Mouse (Mus musculus) gastrocnemius, adult 2 months (tissue): ENCODE data around the gene Naxe. TPM values are rescaled to one million over a fixed set of nuclear protein-coding genes. Genes with fewer than 3 reads are reported as not detected.

Experiments
- DNase-seq: peaks from one replicate; pipeline ENCODE4 v3.0.0; 2022
- H3K27ac ChIP-seq: fragments of 200-600 bp; 2 replicates; pipeline ENCODE4 v1.8.1; 2022; ENCODE audit warnings: mild to moderate bottlenecking
- H3K4me3 ChIP-seq: fragments of 200-600 bp; 2 replicates; pipeline ENCODE4 v1.8.1; 2022; ENCODE audit warnings: mild to moderate bottlenecking, moderate library complexity
- CTCF ChIP-seq: fragments of 200-600 bp; IDR thresholded peaks from 2 replicates; pipeline ENCODE4 v1.8.1; 2022; ENCODE audit warnings: antibody characterized with exemption, mild to moderate bottlenecking, moderate library complexity
- intact Hi-C: fragments of 180-260 bp; cut with DNase I; formaldehyde crosslinking; loops from one replicate; pipeline ENCODE4 v1.15.1; 2025
- total RNA-seq, 2 experiments: library from RNA; stranded (reverse); gene quantifications; 2 replicates each; pipeline ENCODE4 v1.2.3; 2021

Naxe gene
- total RNA-seq, 2 experiments from 2014 or later, result 37.9 to 52.0 TPM

- peak within 1 kb of the TSS; percentile 84 for H3K27ac ChIP-seq
- no peak for TF ChIP-seq CTCF
- H3K4me3 ChIP-seq, result peak within 1 kb of the TSS; percentile 89
Measured at GRCm38 (mm10) chr3:88042661-88043421, 15.5 kb downstream of the Naxe start, which contains the start of gene Gpatch4. Gene Gpatch4, plus strand, starts transcription at chr3:88043108.

DNA sequence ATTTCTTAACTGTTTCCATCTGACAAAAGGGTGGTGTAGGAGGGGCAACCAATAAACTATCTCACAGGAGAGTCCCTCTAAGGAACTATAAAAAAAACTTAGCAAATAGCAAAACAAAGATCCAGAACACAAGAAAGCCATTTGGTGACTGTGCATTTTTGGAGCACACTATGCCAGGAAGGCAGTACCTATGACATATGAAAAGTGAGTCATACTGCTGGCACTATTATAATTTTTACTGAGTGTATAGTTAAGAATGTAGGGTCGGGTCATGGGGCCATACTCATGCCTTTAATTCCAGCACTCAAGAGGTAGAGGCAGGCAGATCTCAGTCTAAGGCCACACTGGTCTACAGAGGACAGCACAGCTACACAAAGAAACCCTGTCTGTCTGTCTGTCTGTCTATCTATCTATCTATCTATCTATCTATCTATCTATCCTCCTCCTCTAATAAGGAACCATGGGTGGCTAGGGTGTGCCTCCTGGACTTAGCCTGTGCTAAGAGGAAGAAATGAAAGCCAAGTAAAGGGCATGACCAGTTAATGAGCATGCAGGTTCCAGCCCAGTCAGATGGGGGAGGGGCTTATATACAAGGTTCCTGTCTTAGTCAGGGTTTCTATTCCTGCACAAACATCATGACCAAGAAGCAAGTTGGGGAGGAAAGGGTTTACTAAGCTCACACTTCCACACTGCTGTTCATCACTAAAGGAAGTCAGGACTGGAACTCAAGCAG is 22.6 kb downstream of the Naxe start:
- no peak for DNase-seq
- no peak overlapping the region for H3K27ac ChIP-seq
- no peak overlapping the region for H3K4me3 ChIP-seq
- no peak for TF ChIP-seq CTCF
- intact Hi-C loops, result no loop called here

More at GRCm38 (mm10) chr3:88042661-88043421, 15.5 kb downstream of the Naxe start, which contains the start of gene Gpatch4:
- DNase-seq, result peak; percentile 88
- intact Hi-C loops, result no loop called here

GRCm38 (mm10) chr3:88033506-88033905 is 24.8 kb downstream of the Naxe start:
- no peak overlapping the region for H3K4me3 ChIP-seq
- intact Hi-C loops, result no loop called here

DNA sequence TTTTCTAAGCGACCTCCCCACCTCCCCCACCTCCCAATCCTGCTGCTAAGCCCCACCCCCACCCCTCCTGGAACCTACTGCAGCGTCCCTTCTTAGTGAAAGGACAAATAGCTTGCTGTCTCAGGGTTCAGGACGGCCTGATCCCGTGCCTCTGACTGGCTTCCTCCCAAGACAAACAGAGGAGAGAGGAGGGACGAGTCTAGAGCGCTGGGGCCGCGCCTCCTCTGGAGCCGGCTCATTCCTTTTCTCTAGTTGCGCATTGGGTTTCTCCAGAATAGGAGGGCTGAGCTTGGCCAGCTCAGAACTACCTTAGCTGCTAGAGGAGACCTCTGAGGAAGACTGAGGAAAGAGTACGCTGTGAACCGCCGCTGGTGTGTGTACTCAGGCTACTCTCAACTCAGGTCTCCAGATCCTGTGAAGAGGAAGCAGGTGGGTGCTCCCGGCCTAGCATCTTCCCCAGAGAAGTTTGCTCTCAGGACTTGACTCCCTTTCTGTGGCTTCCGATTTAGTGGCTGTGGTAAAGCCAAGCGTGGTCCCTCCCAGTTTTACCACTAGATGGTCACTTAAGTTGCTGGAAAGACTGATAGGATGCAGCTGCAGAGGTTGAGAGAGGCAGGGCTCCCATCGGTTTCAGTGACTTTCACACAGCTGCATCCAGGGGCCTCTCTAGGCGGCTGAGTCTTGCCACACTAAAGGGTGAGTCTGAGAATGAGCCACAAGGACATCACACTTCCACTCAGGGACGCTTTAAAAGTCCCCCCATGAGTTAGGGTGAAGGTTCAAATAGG is 27.5 kb downstream of the Naxe start:
- Histone ChIP-seq H3K27ac (no peak overlapping the region), H3K4me3 (peak overlapping the region; percentile 26)
- intact Hi-C loops, result no loop called here
- DNase-seq, result peak; percentile 31
- TF ChIP-seq CTCF, result no peak

More at GRCm38 (mm10) chr3:88033506-88033905, 24.8 kb downstream of the Naxe start:
- H3K27ac ChIP-seq, result no peak overlapping the region
- DNase-seq, result no peak
- TF ChIP-seq CTCF, result no peak

- intact Hi-C loops, result loop anchor here (5.0 kb wide), 1 partner anchor 45 kb away; no protein-coding TSS in a partner anchor
Measured at GRCm38 (mm10) chr3:88027434-88028186, 30.7 kb downstream of the Naxe start, which contains the start of gene Hapln2. Gene Hapln2, minus strand, starts transcription at chr3:88027583.

DNA sequence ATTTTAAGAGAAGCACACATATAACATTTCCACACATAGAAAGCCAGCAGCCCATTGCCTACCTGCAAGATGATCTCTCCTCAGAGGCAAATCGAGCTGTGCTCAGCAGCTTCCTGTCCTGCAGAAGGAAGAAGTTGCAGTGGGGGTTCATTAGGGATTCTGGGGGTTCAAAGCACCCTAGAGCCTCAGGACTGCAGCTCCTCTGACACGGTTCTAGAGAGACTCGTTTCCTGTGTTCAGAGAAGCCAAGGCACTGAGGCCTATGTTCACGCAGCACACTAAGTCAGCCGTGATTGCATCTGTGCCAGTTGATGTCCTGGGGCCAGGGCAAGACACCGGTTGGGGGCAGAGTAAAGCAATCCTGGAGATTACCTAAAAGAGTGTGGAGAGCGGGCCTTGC is 31.5 kb downstream of the Naxe start:
- Histone ChIP-seq H3K27ac (no peak overlapping the region), H3K4me3 (no peak overlapping the region)
- no peak for TF ChIP-seq CTCF
- intact Hi-C loops, result loop anchor here (5.0 kb wide), 1 partner anchor 45 kb away; no protein-coding TSS in a partner anchor
- DNase-seq, result no peak

More at GRCm38 (mm10) chr3:88027434-88028186, 30.7 kb downstream of the Naxe start, which contains the start of gene Hapln2:
- peak; percentile 64 for TF ChIP-seq CTCF
- H3K4me3 ChIP-seq, result no peak within 1 kb of the TSS
- DNase-seq, result no peak
- no peak within 1 kb of the TSS for H3K27ac ChIP-seq

GRCm38 (mm10) chr3:88023192-88024074 is 34.9 kb downstream of the Naxe start:
- Histone ChIP-seq H3K4me3 (peak overlapping the region; percentile 83), H3K27ac (0 out of 2 replicates have a peak overlapping the region, but pooled peaks have one; percentile 35)
- no peak for TF ChIP-seq CTCF
- no peak for DNase-seq
- intact Hi-C loops, result loop anchor here (5.0 kb wide), 1 partner anchor 34 kb away; the partner anchor contains the start of gene Naxe

DNA sequence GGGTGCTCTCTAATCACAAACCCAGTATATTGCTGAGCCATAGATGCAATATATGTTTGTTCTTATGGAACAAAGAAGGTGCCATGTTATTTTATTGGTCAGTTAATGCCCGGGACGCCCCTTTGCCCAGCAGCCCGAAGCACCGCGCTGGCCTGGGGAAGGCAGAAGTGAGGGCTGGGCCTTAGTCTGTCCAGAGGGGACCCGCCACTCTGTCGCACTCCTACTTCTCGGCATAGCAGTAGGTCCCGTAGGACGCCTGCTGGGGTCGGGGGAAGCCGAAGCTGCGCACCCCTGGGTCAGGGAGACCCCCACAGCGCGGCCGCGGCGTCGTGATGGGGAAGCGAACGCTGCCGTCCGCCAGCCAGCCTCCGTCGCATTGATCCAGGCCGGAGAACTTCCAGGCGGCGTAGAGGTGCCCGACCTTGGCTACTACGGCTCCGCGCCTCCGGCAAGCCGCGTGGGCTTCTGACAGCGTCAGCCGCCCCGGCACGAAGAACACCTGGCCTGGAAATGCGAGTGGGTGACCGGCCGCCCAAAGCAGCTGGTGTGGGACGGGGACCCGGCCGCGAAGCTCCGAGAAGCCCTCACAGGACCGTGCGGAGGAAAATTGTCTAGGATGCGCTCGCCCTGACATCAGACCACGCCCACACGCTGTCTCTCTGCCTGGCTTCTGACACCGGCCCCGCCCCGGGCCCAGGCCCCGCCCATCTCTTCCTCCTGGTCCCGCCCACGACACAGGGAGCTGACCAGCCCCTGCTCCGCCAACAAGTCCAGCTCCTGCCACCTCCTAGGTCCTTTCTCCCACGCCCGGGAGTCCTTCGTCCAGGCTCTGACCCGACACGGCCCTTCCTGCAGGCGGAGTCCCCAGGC is 35.7 kb downstream of the Naxe start:
- intact Hi-C loops, result loop anchor here (5.0 kb wide), 1 partner anchor 35 kb away; the partner anchor contains the start of gene Naxe
- Histone ChIP-seq H3K4me3 (peak overlapping the region; percentile 83), H3K27ac (0 out of 2 replicates have a peak overlapping the region, but pooled peaks have one; percentile 35)
- peak; percentile 94 for DNase-seq
- TF ChIP-seq CTCF, result no peak

DNA sequence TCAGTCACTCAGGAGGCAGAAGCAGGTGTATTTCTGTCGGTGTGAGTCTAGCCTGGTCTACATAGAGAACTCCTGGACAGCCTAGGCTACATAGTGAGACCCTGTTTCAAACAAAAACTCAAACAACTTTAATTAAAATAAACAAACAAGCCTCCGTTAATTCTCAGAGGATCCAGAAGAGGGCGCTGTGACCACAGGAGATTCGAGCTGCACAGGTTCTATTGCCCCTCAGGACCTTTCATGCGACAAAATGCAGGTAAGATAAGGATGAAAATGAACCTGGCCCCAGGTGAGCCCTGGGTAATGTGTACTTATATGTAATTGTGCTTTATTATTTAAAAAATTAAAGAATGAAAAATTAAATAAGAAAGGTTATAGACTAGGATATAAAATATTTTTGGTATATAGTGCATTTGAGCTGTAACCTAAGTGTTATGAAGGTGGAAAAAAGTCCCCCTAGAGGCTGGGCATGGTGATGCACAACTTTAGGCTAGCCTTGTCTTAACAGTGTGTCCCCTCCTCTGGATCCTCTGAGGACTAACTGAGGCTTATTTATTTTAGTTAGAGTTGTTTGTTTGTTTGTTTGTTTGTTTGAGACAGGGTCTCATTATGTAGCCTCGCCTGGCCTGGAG is 47.5 kb downstream of the Naxe start:
- H3K4me3 ChIP-seq, result no peak overlapping the region
- intact Hi-C loops, result loop anchor here (1.0 to 5.0 kb wide), 2 partner anchors 62 to 232 kb away; no protein-coding TSS in a partner anchor
- peak; percentile 72 for TF ChIP-seq CTCF
- no peak overlapping the region for H3K27ac ChIP-seq
- DNase-seq, result no peak

Other genes with a start within 250 kb of the Naxe start
- 1 to 10 TPM; 6.3 to 8.4 TPM for gene Pear1, start 234.2 kb downstream of the Naxe start, total RNA-seq
- not detected for gene Sh2d2a, start 211.7 kb downstream of the Naxe start, total RNA-seq
- gene Prcc, start 172.9 kb downstream of the Naxe start, total RNA-seq, result 10 to 100 TPM; 45.5 to 52.8 TPM
- gene Hdgf, start 152.2 kb downstream of the Naxe start, total RNA-seq, result 100 to 1,000 TPM; 212 to 228 TPM
- 10 to 100 TPM; 44.1 to 50.2 TPM for gene Mrpl24, start 139.0 kb downstream of the Naxe start, total RNA-seq
- 1 to 10 TPM; 7.6 to 8.1 TPM for gene Isg20l2, start 128.2 kb downstream of the Naxe start, total RNA-seq
- gene Rrnad1, start 127.8 kb downstream of the Naxe start, total RNA-seq, result 1 to 10 TPM; 4.7 to 5.0 TPM
- under 1 TPM in 1 of 2 experiments, not detected in 1; 0.42 TPM for gene Crabp2, start 109.8 kb downstream of the Naxe start, total RNA-seq
- gene Nes, start 87.4 kb downstream of the Naxe start, total RNA-seq, result 10 to 100 TPM in 1 of 2 experiments, 1 to 10 TPM in 1; 9.1 to 17.2 TPM
- not detected for gene Bcan, start 58.3 kb downstream of the Naxe start, total RNA-seq
- not detected for gene Hapln2, start 30.9 kb downstream of the Naxe start, total RNA-seq
- 10 to 100 TPM; 17.9 to 19.6 TPM for gene Gpatch4, start 15.4 kb downstream of the Naxe start, total RNA-seq
- not detected for gene Ttc24, start 19.8 kb upstream of the Naxe start, total RNA-seq
- gene Iqgap3, start 23.5 kb upstream of the Naxe start, total RNA-seq, result under 1 TPM; 0.15 to 0.20 TPM
- 100 to 1,000 TPM; 173 to 184 TPM for gene Mef2d, start 83.9 kb upstream of the Naxe start, total RNA-seq
- gene Rhbg, start 196.2 kb upstream of the Naxe start, total RNA-seq, result not detected
- under 1 TPM; 0.74 to 0.95 TPM for gene Gm38392, start 228.7 kb upstream of the Naxe start, total RNA-seq
- 1 to 10 TPM; 5.4 to 7.3 TPM for gene Tsacc, start 238.5 kb upstream of the Naxe start, total RNA-seq
- 100 to 1,000 TPM in 1 of 2 experiments, 10 to 100 TPM in 1; 96.7 to 119 TPM for gene Cct3, start 238.6 kb upstream of the Naxe start, total RNA-seq